Mouse (Mus musculus) small intestine, adult 2 months (tissue): ENCODE measurements around the gene Svs3a.
"Not testable (repeated sequence)": the region's sequence is repeated elsewhere in the genome, so short reads cannot be mapped to it uniquely, and the experiment has no call there.

Experiments
- CTCF ChIP-seq: fragments of 200-500 bp; IDR thresholded peaks from 2 replicates; pipeline ENCODE4 v1.5.1; 2012; ENCODE audit warnings: low read depth, mild to moderate bottlenecking, control low read depth, inconsistent platforms, low read length, moderate library complexity, mixed read lengths; ENCODE audit not compliant: insufficient replicate concordance, insufficient read length; ENCODE audit errors: extremely low read depth
- POLR2A ChIP-seq: fragments of 200-500 bp; IDR thresholded peaks from 2 replicates; pipeline ENCODE4 v1.6.1; 2012; ENCODE audit warnings: low read depth, mild to moderate bottlenecking, control low read depth, inconsistent platforms, low read length, moderate library complexity

DNA sequence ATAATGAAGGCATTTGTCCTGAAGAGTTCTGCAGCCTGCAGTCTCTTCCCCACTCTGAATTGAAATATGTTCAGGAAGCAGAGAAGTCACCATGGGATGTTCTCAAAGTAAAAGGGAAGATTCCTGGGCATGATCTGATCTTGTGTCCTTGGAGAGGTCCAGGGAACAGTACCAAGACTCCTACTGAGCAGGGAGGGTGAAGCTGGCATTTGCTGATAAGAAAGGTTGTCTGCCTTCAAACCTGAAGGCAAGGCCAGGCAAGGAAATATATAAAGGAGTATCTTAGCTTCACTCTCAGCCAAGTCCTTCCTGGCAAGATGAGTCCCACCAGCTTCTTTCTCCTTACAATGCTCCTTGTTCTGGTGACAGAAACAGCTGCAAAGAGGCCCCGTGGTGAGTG lies 27.4 kb downstream of the Svs3a start, which contains the start of gene Svs6:
- not testable (repeated sequence) for TF ChIP-seq CTCF, POLR2A
